ENCODE assay signal across 8 mouse cellular contexts in the genomic region with DNA sequence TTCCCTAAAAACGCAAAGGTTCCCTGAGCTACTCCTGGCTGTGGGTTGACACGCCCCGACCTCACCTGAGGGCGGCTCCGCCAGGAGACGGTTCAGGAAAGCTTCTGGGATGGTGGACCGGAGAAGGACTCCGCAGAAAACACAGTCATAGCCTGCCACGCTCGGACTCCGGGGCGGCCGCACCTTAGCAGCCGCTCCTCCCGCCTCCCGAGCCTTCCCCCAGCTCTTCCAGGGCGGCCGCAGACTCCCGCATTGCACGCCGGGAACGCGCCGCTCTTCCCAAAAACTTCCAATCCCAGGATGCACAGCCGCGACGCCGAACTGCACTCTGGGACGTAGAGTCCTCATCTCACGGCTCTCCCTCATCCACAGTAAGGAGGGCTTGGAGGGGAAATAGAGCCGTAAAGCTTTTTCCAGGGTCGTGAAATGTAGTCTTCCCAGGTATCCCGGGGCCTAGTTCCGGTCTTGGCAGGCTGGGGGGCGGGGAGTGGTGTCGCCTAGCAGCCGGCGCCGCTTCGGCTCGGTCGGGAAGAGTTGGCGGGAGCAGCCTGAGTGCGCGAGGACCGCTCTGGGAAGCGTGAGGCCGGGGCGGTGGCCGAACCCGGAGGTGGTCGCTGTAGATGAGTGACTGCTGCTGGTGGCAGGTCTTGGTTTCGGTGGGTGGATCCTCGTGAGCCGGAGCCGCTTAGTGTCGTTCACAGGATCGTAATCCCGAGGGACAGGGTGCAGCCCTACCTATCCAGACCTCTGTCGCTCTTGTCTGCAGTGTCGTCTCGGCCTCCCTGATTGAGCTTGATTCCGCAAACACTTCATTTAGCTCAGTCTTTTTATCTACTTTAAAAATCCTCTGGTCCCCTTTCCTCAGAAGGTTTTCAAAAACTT. TPM values are rescaled to one million over a fixed set of nuclear protein-coding genes. Genes with fewer than 3 reads are reported as not detected.
DNase-seq lines count a peak whose midpoint lies in the region; ATAC-seq and TF ChIP-seq lines count a peak whose summit lies in the region.

A gene (minus strand): TSS at position 254 of the 882 bp plus-strand sequence.
A gene (plus strand): TSS at position 462 of the 882 bp plus-strand sequence.

- H3K4me3 ChIP-seq in ES-Bruce4 (ENCODE audit: low read depth, low read length) = peak within 1 kb of the TSS; percentile 92
- H3K4me3 ChIP-seq in forebrain, embryonic 13.5 days = peak within 1 kb of the TSS; percentile 80
- peak within 1 kb of the TSS; percentile 89 for H3K4me3 ChIP-seq in liver, postnatal 0 days (ENCODE audit: low read depth, low read length)
- H3K4me3 ChIP-seq in neural tube, embryonic 14.5 days (ENCODE audit: low read depth, low read length) = peak within 1 kb of the TSS; percentile 89

- no peak for TF ChIP-seq CTCF in ES-Bruce4 (IDR thresholded peaks at IDR 0.05; ENCODE audit: low read depth, low read length)
- TF ChIP-seq CTCF in liver, postnatal 0 days (IDR thresholded peaks at IDR 0.05; ENCODE audit: low read depth) = no peak

- H3K27ac ChIP-seq in ES-Bruce4 (ENCODE audit: insufficient read depth, low read length) = no peak within 1 kb of the TSS
- peak within 1 kb of the TSS; percentile 54 for H3K27ac ChIP-seq in forebrain, embryonic 13.5 days
- peak within 1 kb of the TSS; percentile 73 for H3K27ac ChIP-seq in liver, postnatal 0 days (ENCODE audit: low read depth)
- peak within 1 kb of the TSS; percentile 52; the same call in 1 of the 2 replicates for H3K27ac ChIP-seq in neural tube, embryonic 14.5 days (ENCODE audit: low read depth, low read length)

- intact Hi-C loops in heart, postnatal 10 days (cut with DNase I) = loop anchor here (5.0 to 10.0 kb wide), 2 partner anchors 100 to 1323 kb away; no protein-coding TSS in a partner anchor

- H3K4me2 ChIP-seq in forebrain, embryonic 13.5 days = peak within 1 kb of the TSS; percentile 86
- peak within 1 kb of the TSS; percentile 94 for H3K4me2 ChIP-seq in liver, postnatal 0 days (ENCODE audit: low read depth, low read length)
- peak within 1 kb of the TSS; percentile 57 for H3K4me2 ChIP-seq in neural tube, embryonic 14.5 days (ENCODE audit: low read depth, low read length)

- TF ChIP-seq EP300 in ES-Bruce4 (IDR thresholded peaks at IDR 0.05; ENCODE audit: insufficient read depth, low read depth, low read length) = no peak
- TF ChIP-seq EP300 in liver, postnatal 0 days (IDR thresholded peaks at IDR 0.05; ENCODE audit: low read depth) = no peak; the same call in 1 of the 2 replicates

- H3K4me1 ChIP-seq in ES-Bruce4 (ENCODE audit: control insufficient read depth, insufficient read depth, low read length) = no peaks in the 10 kb centered on the region
- peaks cover 14% of the 10 kb centered on the region; the same call in 1 of the 2 replicates for H3K4me1 ChIP-seq in forebrain, embryonic 13.5 days
- peaks cover 5% of the 10 kb centered on the region for H3K4me1 ChIP-seq in liver, postnatal 0 days (ENCODE audit: insufficient read depth)
- H3K4me1 ChIP-seq in neural tube, embryonic 14.5 days (ENCODE audit: control insufficient read depth, insufficient read depth, low read length) = peaks cover 3% of the 10 kb centered on the region; the same call in 1 of the 2 replicates

- no peaks in the 10 kb centered on the region for H3K9me3 ChIP-seq in ES-Bruce4 (replicated peaks; ENCODE audit: control insufficient read depth, insufficient read depth, low read length, poor library complexity, severe bottlenecking)
- no peaks in the 10 kb centered on the region for H3K9me3 ChIP-seq in forebrain, embryonic 13.5 days (replicated peaks)
- no peaks in the 10 kb centered on the region for H3K9me3 ChIP-seq in liver, postnatal 0 days (ENCODE audit: low read length)
- no peaks in the 10 kb centered on the region for H3K9me3 ChIP-seq in neural tube, embryonic 14.5 days (ENCODE audit: control insufficient read depth, low read length)

- no peaks in the 10 kb centered on the region for H3K27me3 ChIP-seq in ES-Bruce4 (ENCODE audit: control insufficient read depth, insufficient read depth, low read length, poor library complexity, severe bottlenecking)
- H3K27me3 ChIP-seq in forebrain, embryonic 13.5 days = no peaks in the 10 kb centered on the region
- H3K27me3 ChIP-seq in liver, postnatal 0 days (ENCODE audit: insufficient read depth, low read length) = no peaks in the 10 kb centered on the region
- no peaks in the 10 kb centered on the region for H3K27me3 ChIP-seq in neural tube, embryonic 14.5 days (ENCODE audit: control insufficient read depth, insufficient read depth, low read length)

- ATAC-seq in cerebellum, adult (ENCODE audit: insufficient number of reproducible peaks, low FRiP score, low TSS enrichment) = peak; percentile 98
- ATAC-seq in forebrain, embryonic 13.5 days = peak; percentile 99
- peak; percentile 99 for ATAC-seq in liver, postnatal 0 days
- peak; percentile 99 for ATAC-seq in neural tube, embryonic 14.5 days (ENCODE audit: low read depth)

- under 1% methylated on average over 59 of the region's 63 CpGs for WGBS in forebrain, embryonic 13.5 days
- under 1% methylated on average over 63 of the region's 63 CpGs for WGBS in large intestine, adult 2 months
- under 1% methylated on average over 63 of the region's 63 CpGs for WGBS in liver, postnatal 0 days (ENCODE audit: insufficient replicate concordance)
- WGBS in neural tube, embryonic 14.5 days = under 1% methylated on average over 63 of the region's 63 CpGs

- H3K36me3 ChIP-seq in ES-Bruce4 (ENCODE audit: control insufficient read depth, insufficient read depth, low read length, poor library complexity, severe bottlenecking) = no peaks in the 10 kb centered on the region
- H3K36me3 ChIP-seq in forebrain, embryonic 13.5 days (ENCODE audit: poor library complexity, severe bottlenecking) = no peaks in the 10 kb centered on the region
- 0 out of 2 replicates have a peak, but pooled peaks cover 2% of the 10 kb centered on the region for H3K36me3 ChIP-seq in liver, postnatal 0 days (replicated peaks; ENCODE audit: insufficient read depth, low read length)
- H3K36me3 ChIP-seq in neural tube, embryonic 14.5 days (ENCODE audit: control insufficient read depth, insufficient read depth, low read length) = no peaks in the 10 kb centered on the region

- peak; percentile 96 for DNase-seq in heart, postnatal 10 days
- DNase-seq in large intestine, adult 2 months (ENCODE audit: low read depth, low spot score) = peak; percentile 98
- peak; percentile 92 for DNase-seq in liver, postnatal 0 days
- DNase-seq in testis, postnatal 10 days (ENCODE audit: low spot score) = peak; percentile 94

- TF ChIP-seq POLR2A in ES-Bruce4 (IDR thresholded peaks at IDR 0.05; ENCODE audit: insufficient read depth, low read length) = peak; percentile 35

- peak within 1 kb of the TSS; percentile 79 for H3K9ac ChIP-seq in ES-Bruce4 (ENCODE audit: low read depth, poor library complexity, severe bottlenecking)
- H3K9ac ChIP-seq in forebrain, embryonic 13.5 days = peak within 1 kb of the TSS; percentile 82
- H3K9ac ChIP-seq in liver, postnatal 0 days (replicated peaks) = peak within 1 kb of the TSS; percentile 80
- peak within 1 kb of the TSS; percentile 76 for H3K9ac ChIP-seq in neural tube, embryonic 14.5 days (replicated peaks; ENCODE audit: low read depth, low read length)

RNA-seq across cellular contexts. Expression of the first gene that starts in this region (rescaled TPM):
- 42.7 and 44.4 TPM in 2 replicates for polyA plus RNA-seq in ES-Bruce4 (2011; ENCODE audit: insufficient read depth, insufficient read length, low read depth, missing spikeins)
- polyA plus RNA-seq in forebrain, embryonic 13.5 days (2015; fragmentation: Nextera tagmentation; extraction: Ambion mirVana) = 11.6 and 13.2 TPM in 2 replicates
- 10 to 100 TPM; 20.8 to 22.7 TPM for total RNA-seq in heart, postnatal 10 days (2021)
- polyA plus RNA-seq in large intestine, adult 2 months (2012; rRNA removed) = 1.3 and 5.9 TPM in 2 replicates
- 2.5 TPM in 2 replicates for polyA plus RNA-seq in liver, postnatal 0 days (2015; fragmentation: Nextera tagmentation; extraction: Ambion mirVana)
- polyA plus RNA-seq in neural tube, embryonic 14.5 days (2014; fragmentation: Nextera tagmentation; extraction: Ambion mirVana) = 11.6 and 11.8 TPM in 2 replicates

RNA-seq across cellular contexts. Expression of the second gene that starts in this region (rescaled TPM):
- 25.1 and 28.7 TPM in 2 replicates for polyA plus RNA-seq in ES-Bruce4 (2011; ENCODE audit: insufficient read depth, insufficient read length, low read depth, missing spikeins)
- polyA plus RNA-seq in forebrain, embryonic 13.5 days (2015; fragmentation: Nextera tagmentation; extraction: Ambion mirVana) = 7.9 and 8.3 TPM in 2 replicates
- total RNA-seq in heart, postnatal 10 days (2021) = 1 to 10 TPM; 3.1 to 4.1 TPM
- polyA plus RNA-seq in large intestine, adult 2 months (2012; rRNA removed) = 0.20 and 0.27 TPM in 2 replicates
- polyA plus RNA-seq in liver, postnatal 0 days (2015; fragmentation: Nextera tagmentation; extraction: Ambion mirVana) = 1.7 TPM in 2 replicates
- polyA plus RNA-seq in neural tube, embryonic 14.5 days (2014; fragmentation: Nextera tagmentation; extraction: Ambion mirVana) = 7.6 and 9.1 TPM in 2 replicates
